Mouse (Mus musculus): ENCODE results near the gene Ptges3.

Gene Ptges3

GRCm38 (mm10) chr10:128091564-128092505, 33.1 kb downstream of the Ptges3 start, which contains the start of gene Baz2a:
Gene Baz2a (plus strand): TSS chr10:128091577.
- in situ Hi-C loops (cut with MboI, MseI): loop anchor here (5.0 to 10.0 kb wide), 2 partner anchors 420 to 583 kb away; partner anchors contain the start of gene Suox

- in situ Hi-C loops (cut with MboI, MseI): loop anchor here (5.0 to 10.0 kb wide), 2 partner anchors 420 to 582 kb away; partner anchors contain the start of gene Suox
Measured at GRCm38 (mm10) chr10:128092506-128093495, 34.0 kb downstream of the Ptges3 start.

GRCm38 (mm10) chr10:128093496-128094294, 34.9 kb downstream of the Ptges3 start:
- in situ Hi-C loops (cut with MboI, MseI): loop anchor here (5.0 to 10.0 kb wide), 2 partner anchors 421 to 581 kb away; partner anchors contain the start of gene Suox

- in situ Hi-C loops (cut with MboI, MseI): loop anchor here (5.0 to 10.0 kb wide), 2 partner anchors 422 to 580 kb away; partner anchors contain the start of gene Suox
Measured at GRCm38 (mm10) chr10:128094340-128094968, 35.7 kb downstream of the Ptges3 start.

- in situ Hi-C loops (cut with MboI, MseI): loop anchor here (5.0 to 10.0 kb wide), 2 partner anchors 92 to 580 kb away; partner anchors contain the start of gene Suox
Measured at GRCm38 (mm10) chr10:128095003-128095636, 36.4 kb downstream of the Ptges3 start.

- in situ Hi-C loops (cut with MboI, MseI): loop anchor here (5.0 to 10.0 kb wide), 2 partner anchors 91 to 578 kb away; partner anchors contain the start of gene Suox
Measured at GRCm38 (mm10) chr10:128096313-128096692, 37.5 kb downstream of the Ptges3 start.

GRCm38 (mm10) chr10:128096693-128097586, 38.2 kb downstream of the Ptges3 start:
- in situ Hi-C loops (cut with MboI, MseI): loop anchor here (5.0 to 10.0 kb wide), 2 partner anchors 90 to 578 kb away; partner anchors contain the start of gene Suox

GRCm38 (mm10) chr10:128097587-128097971, 38.8 kb downstream of the Ptges3 start:
- in situ Hi-C loops (cut with MboI, MseI): loop anchor here (5.0 to 10.0 kb wide), 2 partner anchors 90 to 577 kb away; partner anchors contain the start of gene Suox

- in situ Hi-C loops (cut with MboI, MseI): no loop called here
Measured at GRCm38 (mm10) chr10:128110103-128110761, 51.5 kb downstream of the Ptges3 start.

GRCm38 (mm10) chr10:128111227-128111626, 52.5 kb downstream of the Ptges3 start:
- in situ Hi-C loops (cut with MboI, MseI): no loop called here

GRCm38 (mm10) chr10:128123833-128124232, 65.1 kb downstream of the Ptges3 start:
- in situ Hi-C loops (cut with MboI, MseI): no loop called here

- in situ Hi-C loops (cut with MboI, MseI): no loop called here
Measured at GRCm38 (mm10) chr10:128124831-128125230, 66.1 kb downstream of the Ptges3 start.

GRCm38 (mm10) chr10:128125951-128126350, 67.2 kb downstream of the Ptges3 start:
- in situ Hi-C loops (cut with MboI, MseI): no loop called here

Measured in T-helper 1 cell (primary cell).